Mouse (Mus musculus): ENCODE data around the gene Tubal3. TPM values are rescaled to one million over a fixed set of nuclear protein-coding genes. Genes with fewer than 3 reads are reported as not detected.

Tubal3 gene
- polyA plus RNA-seq, 1 experiment from 2014 or later: not detected

DNA sequence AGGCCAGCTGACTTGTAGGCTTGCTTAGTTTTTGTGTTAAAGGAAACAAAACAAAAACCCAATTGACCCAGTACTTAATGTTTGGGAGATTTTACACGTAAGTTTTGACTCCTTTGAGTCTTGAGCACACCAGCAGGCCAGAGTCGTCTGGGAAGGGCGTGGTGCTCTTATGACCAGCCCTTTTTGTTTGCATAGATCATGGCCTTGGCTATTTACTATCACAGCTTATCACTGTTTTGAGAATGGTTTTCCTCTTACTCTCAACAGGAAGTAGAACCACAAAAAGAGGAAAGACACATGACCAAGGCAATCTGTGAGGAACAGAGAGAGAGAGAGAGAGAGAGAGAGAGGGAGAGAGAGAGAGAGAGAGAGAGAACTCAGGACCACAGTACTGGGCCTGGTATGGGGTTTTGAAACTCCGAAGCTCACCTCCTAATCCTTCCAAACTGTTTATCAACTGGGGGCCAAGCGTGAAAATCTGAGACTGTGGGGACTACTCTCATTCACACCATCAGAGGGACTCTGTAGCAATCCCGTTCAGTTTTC lies 10.8 kb upstream of the Tubal3 start:
- no peak overlapping the region for H3K9ac ChIP-seq (replicated peaks; ENCODE audit: low read length)
- H3K27me3 ChIP-seq (ENCODE audit: control insufficient read depth, insufficient read depth, low read length): no peaks in the 10 kb centered on the region
- ATAC-seq (ENCODE audit: low FRiP score, low TSS enrichment) (no peak), DNase-seq (no peak)
- no peak overlapping the region for H3K4me2 ChIP-seq (ENCODE audit: low read length)
- H3K9me3 ChIP-seq (ENCODE audit: control insufficient read depth, low read length): no peaks in the 10 kb centered on the region
- no peak overlapping the region for H3K4me3 ChIP-seq (replicated peaks; ENCODE audit: low read depth, low read length)
- no peak overlapping the region for H3K27ac ChIP-seq (replicated peaks; ENCODE audit: low read depth, low read length)
- WGBS: 86% methylated on average over 6 of the region's 6 CpGs
- H3K4me1 ChIP-seq (ENCODE audit: control insufficient read depth, insufficient read depth, low read length): no peaks in the 10 kb centered on the region
- no peaks in the 10 kb centered on the region for H3K36me3 ChIP-seq (ENCODE audit: control insufficient read depth, insufficient read depth, low read length)

DNA sequence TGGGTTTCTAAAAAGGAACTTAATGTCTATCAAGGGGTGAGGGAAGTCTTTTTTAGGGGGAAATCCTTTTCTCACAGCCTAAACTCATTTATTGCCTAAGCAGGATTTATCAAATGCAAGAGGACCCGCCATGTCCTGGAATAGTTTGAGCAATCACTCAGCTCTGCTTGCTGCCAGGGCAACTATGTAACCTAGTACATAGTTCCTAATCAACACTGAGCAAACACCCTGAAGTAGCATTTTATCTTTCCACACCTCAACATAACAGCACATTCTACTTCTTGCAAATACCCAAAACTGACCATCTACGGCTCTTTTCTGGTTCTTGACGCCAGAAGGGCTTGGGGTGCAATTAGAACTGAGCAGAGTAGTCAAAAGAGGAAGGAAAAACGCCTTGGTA lies 9.8 kb upstream of the Tubal3 start:
- Histone ChIP-seq H3K9ac (replicated peaks; ENCODE audit: low read length) (no peak overlapping the region), H3K27me3 (ENCODE audit: control insufficient read depth, insufficient read depth, low read length) (no peaks in the 10 kb centered on the region), H3K36me3 (ENCODE audit: control insufficient read depth, insufficient read depth, low read length) (no peaks in the 10 kb centered on the region), H3K9me3 (ENCODE audit: control insufficient read depth, low read length) (no peaks in the 10 kb centered on the region), H3K4me3 (replicated peaks; ENCODE audit: low read depth, low read length) (no peak overlapping the region), H3K4me1 (ENCODE audit: control insufficient read depth, insufficient read depth, low read length) (no peaks in the 10 kb centered on the region), H3K4me2 (ENCODE audit: low read length) (no peak overlapping the region), H3K27ac (replicated peaks; ENCODE audit: low read depth, low read length) (no peak overlapping the region)
- ATAC-seq (ENCODE audit: low FRiP score, low TSS enrichment): no peak
- 93% methylated on average over 4 of the region's 4 CpGs for WGBS
- no peak for DNase-seq

DNA sequence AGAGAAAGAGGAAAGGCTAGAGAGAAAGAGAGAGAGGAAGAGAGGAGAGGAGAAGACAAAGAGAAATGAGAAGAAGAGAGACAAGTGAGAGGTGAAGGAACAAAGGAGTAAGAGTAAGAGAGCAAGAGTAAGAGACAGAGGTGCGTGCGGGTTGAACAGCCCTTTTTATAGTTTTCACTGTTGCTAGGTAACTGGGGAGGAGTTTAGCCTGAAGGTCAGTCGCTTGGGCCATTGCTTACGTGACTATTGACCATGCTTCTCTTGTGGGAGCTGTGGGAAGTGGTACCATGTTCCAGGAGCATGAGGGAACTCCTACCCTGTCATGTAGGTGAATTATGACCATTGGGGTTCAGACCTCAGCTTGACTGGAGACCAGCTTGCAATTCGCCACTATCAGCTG lies 7.7 kb upstream of the Tubal3 start:
- Histone ChIP-seq H3K9ac (replicated peaks; ENCODE audit: low read length) (no peak overlapping the region), H3K36me3 (ENCODE audit: control insufficient read depth, insufficient read depth, low read length) (no peaks in the 10 kb centered on the region), H3K9me3 (ENCODE audit: control insufficient read depth, low read length) (no peaks in the 10 kb centered on the region), H3K27me3 (ENCODE audit: control insufficient read depth, insufficient read depth, low read length) (no peaks in the 10 kb centered on the region), H3K4me3 (replicated peaks; ENCODE audit: low read depth, low read length) (no peak overlapping the region), H3K4me1 (ENCODE audit: control insufficient read depth, insufficient read depth, low read length) (no peaks in the 10 kb centered on the region), H3K4me2 (ENCODE audit: low read length) (no peak overlapping the region), H3K27ac (replicated peaks; ENCODE audit: low read depth, low read length) (no peak overlapping the region)
- no peak for DNase-seq
- 83% methylated on average over 5 of the region's 5 CpGs for WGBS
- ATAC-seq (ENCODE audit: low FRiP score, low TSS enrichment): no peak

DNA sequence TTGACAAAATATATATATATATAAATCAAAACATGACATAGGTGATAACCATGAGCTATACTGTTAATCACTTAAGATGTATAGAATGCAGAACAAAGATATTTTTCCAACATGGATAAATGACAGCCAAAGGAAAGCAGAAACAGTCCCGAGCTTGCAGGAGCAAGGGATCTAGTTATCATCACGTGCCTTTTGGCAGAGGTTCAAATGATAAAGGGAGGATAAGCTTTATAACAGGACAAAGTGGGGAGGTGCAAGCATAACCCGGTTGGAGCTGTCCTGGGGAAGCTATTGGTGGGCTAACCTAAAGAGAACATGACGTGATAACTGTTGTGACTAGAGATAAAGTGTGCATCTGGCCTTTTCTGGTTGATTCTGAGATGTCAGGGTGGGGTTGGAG lies 4.6 kb upstream of the Tubal3 start:
- Histone ChIP-seq H3K4me1 (ENCODE audit: control insufficient read depth, insufficient read depth, low read length) (no peaks in the 10 kb centered on the region), H3K9me3 (ENCODE audit: control insufficient read depth, low read length) (no peaks in the 10 kb centered on the region), H3K4me3 (replicated peaks; ENCODE audit: low read depth, low read length) (no peak overlapping the region), H3K27me3 (ENCODE audit: control insufficient read depth, insufficient read depth, low read length) (no peaks in the 10 kb centered on the region), H3K27ac (replicated peaks; ENCODE audit: low read depth, low read length) (no peak overlapping the region), H3K36me3 (ENCODE audit: control insufficient read depth, insufficient read depth, low read length) (no peaks in the 10 kb centered on the region), H3K9ac (replicated peaks; ENCODE audit: low read length) (no peak overlapping the region), H3K4me2 (ENCODE audit: low read length) (no peak overlapping the region)
- 89% methylated on average over 4 of the region's 4 CpGs for WGBS
- ATAC-seq (ENCODE audit: low FRiP score, low TSS enrichment) (no peak), DNase-seq (no peak)

DNA sequence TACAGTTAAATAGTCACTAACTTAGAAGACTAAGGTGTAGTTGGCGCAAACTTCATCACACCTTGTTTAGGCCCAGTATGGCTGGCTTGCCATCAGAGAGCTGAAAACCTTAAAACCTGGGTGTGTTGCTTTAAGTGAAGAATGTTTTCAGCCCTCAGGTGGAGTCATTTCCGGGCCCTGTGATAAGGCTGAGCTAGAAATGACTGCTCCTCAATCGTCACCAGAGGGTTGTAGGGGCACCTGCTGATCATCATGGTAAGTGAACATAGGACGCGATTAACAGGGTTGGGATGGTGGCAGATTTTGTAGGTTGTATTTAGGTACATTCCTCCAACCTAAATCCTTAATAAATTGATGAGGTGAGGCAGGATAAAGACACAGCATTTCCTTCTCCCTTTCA lies 6.4 kb downstream of the Tubal3 start:
- 90% methylated on average over 5 of the region's 5 CpGs for WGBS

DNA sequence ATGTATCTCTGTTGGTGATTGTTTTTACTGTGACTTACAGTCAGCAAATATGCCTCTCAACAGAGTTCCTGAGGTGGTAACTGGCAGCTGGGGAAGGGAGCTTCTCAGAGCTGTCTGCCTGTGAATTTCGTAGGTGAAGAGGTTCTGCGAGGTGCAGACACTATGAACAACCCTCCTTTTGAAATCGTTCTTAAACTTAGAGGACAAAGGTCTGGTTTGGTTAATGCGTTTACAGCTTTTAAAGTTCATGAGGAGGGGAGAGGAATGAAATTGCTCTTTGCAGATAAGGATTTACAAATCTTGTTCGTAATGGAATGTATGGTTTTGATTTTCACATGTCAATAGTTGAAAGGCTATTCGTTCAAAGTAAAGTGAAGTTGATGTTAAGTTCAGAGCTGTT lies 7.6 kb downstream of the Tubal3 start:
- Histone ChIP-seq H3K36me3 (ENCODE audit: control insufficient read depth, insufficient read depth, low read length) (no peaks in the 10 kb centered on the region), H3K4me3 (replicated peaks; ENCODE audit: low read depth, low read length) (no peak overlapping the region), H3K4me1 (ENCODE audit: control insufficient read depth, insufficient read depth, low read length) (no peaks in the 10 kb centered on the region), H3K9me3 (ENCODE audit: control insufficient read depth, low read length) (no peaks in the 10 kb centered on the region), H3K27me3 (ENCODE audit: control insufficient read depth, insufficient read depth, low read length) (no peaks in the 10 kb centered on the region), H3K9ac (replicated peaks; ENCODE audit: low read length) (no peak overlapping the region), H3K4me2 (ENCODE audit: low read length) (no peak overlapping the region), H3K27ac (replicated peaks; ENCODE audit: low read depth, low read length) (no peak overlapping the region)
- DNase-seq: no peak
- ATAC-seq (ENCODE audit: low FRiP score, low TSS enrichment): no peak
- 87% methylated on average over 6 of the region's 6 CpGs for WGBS

More for the DNA sequence above, 6.4 kb downstream of the Tubal3 start:
- no peak for DNase-seq
- Histone ChIP-seq H3K27me3 (ENCODE audit: control insufficient read depth, insufficient read depth, low read length) (no peaks in the 10 kb centered on the region), H3K9ac (replicated peaks; ENCODE audit: low read length) (no peak overlapping the region), H3K36me3 (ENCODE audit: control insufficient read depth, insufficient read depth, low read length) (no peaks in the 10 kb centered on the region), H3K27ac (replicated peaks; ENCODE audit: low read depth, low read length) (no peak overlapping the region), H3K4me1 (ENCODE audit: control insufficient read depth, insufficient read depth, low read length) (no peaks in the 10 kb centered on the region), H3K4me2 (ENCODE audit: low read length) (no peak overlapping the region), H3K9me3 (ENCODE audit: control insufficient read depth, low read length) (no peaks in the 10 kb centered on the region), H3K4me3 (replicated peaks; ENCODE audit: low read depth, low read length) (no peak overlapping the region)
- no peak for ATAC-seq (ENCODE audit: low FRiP score, low TSS enrichment)

DNA sequence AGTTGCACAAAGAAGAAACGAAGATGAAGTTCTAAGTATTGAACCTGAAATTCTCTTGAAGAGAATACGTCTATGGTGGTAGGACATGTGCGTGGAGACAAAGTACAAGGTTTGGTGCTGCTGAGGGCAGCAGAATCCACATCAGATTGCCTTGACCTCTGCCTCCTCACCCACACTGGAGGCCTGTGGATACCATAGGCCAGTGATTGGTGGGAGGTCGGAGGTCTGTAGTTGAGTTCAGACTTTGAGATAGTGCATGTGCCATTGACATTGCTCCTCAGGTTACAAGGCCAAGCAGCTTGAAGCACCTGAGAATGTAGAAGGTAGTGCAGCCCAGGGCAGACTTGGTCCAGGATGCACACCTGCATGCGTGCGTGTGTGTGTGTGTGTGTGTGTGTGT lies 8.0 kb downstream of the Tubal3 start:
- H3K4me2 ChIP-seq (ENCODE audit: low read length): no peak overlapping the region
- no peaks in the 10 kb centered on the region for H3K4me1 ChIP-seq (ENCODE audit: control insufficient read depth, insufficient read depth, low read length)
- H3K36me3 ChIP-seq (ENCODE audit: control insufficient read depth, insufficient read depth, low read length): no peaks in the 10 kb centered on the region
- 90% methylated on average over 6 of the region's 6 CpGs for WGBS
- H3K27me3 ChIP-seq (ENCODE audit: control insufficient read depth, insufficient read depth, low read length): no peaks in the 10 kb centered on the region
- H3K27ac ChIP-seq (replicated peaks; ENCODE audit: low read depth, low read length): no peak overlapping the region
- no peak for ATAC-seq (ENCODE audit: low FRiP score, low TSS enrichment)
- H3K4me3 ChIP-seq (replicated peaks; ENCODE audit: low read depth, low read length): no peak overlapping the region
- DNase-seq: no peak
- no peak overlapping the region for H3K9ac ChIP-seq (replicated peaks; ENCODE audit: low read length)
- H3K9me3 ChIP-seq (ENCODE audit: control insufficient read depth, low read length): no peaks in the 10 kb centered on the region

DNA sequence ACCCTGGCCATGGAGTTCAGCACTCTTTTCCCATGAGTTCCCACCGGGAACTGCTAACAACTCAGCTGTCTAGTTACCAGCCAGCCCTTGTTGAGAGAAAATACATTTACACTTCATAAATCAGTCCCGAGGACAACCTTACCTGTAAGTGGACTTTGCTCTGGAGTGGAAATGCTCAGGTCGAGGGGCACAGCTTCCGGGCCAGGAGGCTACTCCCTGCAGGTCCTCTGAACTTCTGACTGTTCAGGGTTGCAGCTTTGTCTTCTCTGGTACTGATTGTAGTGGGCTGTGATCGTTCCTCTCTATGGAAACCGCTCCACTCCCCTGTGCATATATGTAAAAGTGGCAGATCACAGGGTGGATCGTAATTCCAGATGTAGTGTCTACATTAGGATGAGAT lies 26.6 kb downstream of the Tubal3 start:
- DNase-seq (no peak), ATAC-seq (ENCODE audit: low FRiP score, low TSS enrichment) (no peak)
- Histone ChIP-seq H3K4me3 (replicated peaks; ENCODE audit: low read depth, low read length) (no peak overlapping the region), H3K27ac (replicated peaks; ENCODE audit: low read depth, low read length) (no peak overlapping the region), H3K27me3 (ENCODE audit: control insufficient read depth, insufficient read depth, low read length) (no peaks in the 10 kb centered on the region), H3K9me3 (ENCODE audit: control insufficient read depth, low read length) (no peaks in the 10 kb centered on the region), H3K4me2 (ENCODE audit: low read length) (no peak overlapping the region), H3K9ac (replicated peaks; ENCODE audit: low read length) (no peak overlapping the region), H3K36me3 (ENCODE audit: control insufficient read depth, insufficient read depth, low read length) (no peaks in the 10 kb centered on the region), H3K4me1 (ENCODE audit: control insufficient read depth, insufficient read depth, low read length) (no peaks in the 10 kb centered on the region)
- WGBS: 82% methylated on average over 7 of the region's 7 CpGs

DNA sequence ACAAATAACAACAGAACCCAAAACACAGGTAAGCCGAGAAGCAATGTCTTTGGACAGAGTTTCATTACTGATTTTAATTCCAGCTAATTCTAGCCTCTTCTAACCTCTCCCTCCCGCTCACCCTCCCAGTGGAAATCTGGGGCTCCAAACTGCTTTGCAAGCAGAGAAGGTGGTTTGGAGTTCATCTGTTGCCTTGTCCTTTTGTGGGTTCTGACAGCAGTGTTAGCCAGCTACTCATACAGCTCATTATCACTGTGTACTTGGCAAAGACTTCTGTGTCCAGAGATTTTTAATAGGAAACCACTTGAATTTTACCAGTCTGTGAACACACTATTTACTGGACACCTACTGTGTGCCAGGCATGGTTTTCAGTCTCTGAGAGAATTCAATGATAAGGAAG lies 27.2 kb downstream of the Tubal3 start, which contains the start of gene Ucn3:
TSS of gene Ucn3 (minus strand) at position 101 of the 400 bp plus-strand sequence.
- ATAC-seq (ENCODE audit: low FRiP score, low TSS enrichment): no peak
- 74% methylated on average over 2 of the region's 2 CpGs for WGBS

More for the DNA sequence above, 27.2 kb downstream of the Tubal3 start, which contains the start of gene Ucn3:
- no peaks in the 10 kb centered on the region for H3K27me3 ChIP-seq (ENCODE audit: control insufficient read depth, insufficient read depth, low read length)
- no peaks in the 10 kb centered on the region for H3K4me1 ChIP-seq (ENCODE audit: control insufficient read depth, insufficient read depth, low read length)
- no peak for DNase-seq
- H3K9me3 ChIP-seq (ENCODE audit: control insufficient read depth, low read length): no peaks in the 10 kb centered on the region
- H3K36me3 ChIP-seq (ENCODE audit: control insufficient read depth, insufficient read depth, low read length): no peaks in the 10 kb centered on the region
- no peak within 1 kb of the TSS for H3K27ac ChIP-seq (replicated peaks; ENCODE audit: low read depth, low read length)
- H3K9ac ChIP-seq (replicated peaks; ENCODE audit: low read length): no peak within 1 kb of the TSS
- no peak within 1 kb of the TSS for H3K4me3 ChIP-seq (replicated peaks; ENCODE audit: low read depth, low read length)
- H3K4me2 ChIP-seq (ENCODE audit: low read length): no peak within 1 kb of the TSS
